Mouse (Mus musculus) cortical plate, adult 2 months (tissue): ENCODE data around the gene 1810024B03Rik.

ENCODE experiments used
- CTCF ChIP-seq: fragments of 200-500 bp; IDR thresholded peaks from 2 replicates; pipeline ENCODE4 v1.5.1; 2011; ENCODE audit warnings: mild to moderate bottlenecking, control low read depth, low read length; ENCODE audit not compliant: insufficient read depth; ENCODE audit errors: extremely low read depth
- POLR2A ChIP-seq: fragments of 200-500 bp; IDR thresholded peaks from 2 replicates; pipeline ENCODE4 v1.6.1; 2011; ENCODE audit warnings: mild to moderate bottlenecking, low read length, control low read depth; ENCODE audit not compliant: insufficient read depth; ENCODE audit errors: extremely low read depth

DNA sequence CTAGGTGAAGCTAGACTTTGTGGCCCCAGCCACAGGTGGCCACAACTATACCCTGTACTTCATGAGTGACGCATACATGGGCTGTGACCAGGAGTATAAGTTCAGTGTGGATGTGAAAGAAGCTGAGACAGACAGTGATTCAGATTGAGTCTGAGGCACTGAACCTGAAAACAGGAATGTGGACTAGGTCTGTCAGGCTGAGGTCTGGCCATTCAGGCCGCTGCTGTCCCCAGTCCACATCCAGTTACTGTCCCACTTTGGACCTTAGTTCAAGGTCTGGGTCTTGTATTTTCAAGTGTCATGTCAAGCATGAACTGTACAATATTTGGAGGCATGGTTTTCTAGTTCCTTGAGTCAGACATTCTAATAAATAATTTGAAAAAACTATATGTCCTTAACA is 32.0 kb upstream of the 1810024B03Rik start:
- TF ChIP-seq CTCF (no peak), POLR2A (no peak)
